Mouse (Mus musculus) kidney, postnatal 4 days (tissue): ENCODE results near the gene Olfr209.
"Not testable (repeated sequence)": the region's sequence is repeated elsewhere in the genome, so short reads cannot be mapped to it uniquely, and the experiment has no call there.

Experiments used
- DNase-seq, 2 experiments: peaks; one replicate each; pipeline ENCODE4 v3.0.0; 2021; ENCODE audit warnings: mixed read lengths in 2 of 2

Olfr209 gene

DNA sequence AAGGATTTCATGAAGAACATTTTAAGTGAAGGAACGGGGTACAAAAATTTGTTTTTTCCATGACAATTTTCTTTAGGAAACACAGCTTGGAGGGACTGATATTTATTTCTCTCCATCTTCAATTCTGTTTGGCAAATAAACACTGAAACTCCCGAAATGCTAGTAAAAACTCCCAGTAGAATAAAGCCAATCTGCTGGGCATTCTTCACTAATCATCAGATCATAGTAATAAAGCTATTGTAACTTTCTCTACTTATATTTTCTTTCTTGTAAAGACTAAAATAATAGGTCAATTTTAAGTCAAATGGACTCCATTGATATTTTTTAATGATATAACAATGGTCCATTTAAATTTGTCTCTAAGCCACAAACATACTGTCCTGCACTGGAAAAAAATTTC, at the start of gene Olfr209:
Olfr209 (minus strand) TSS at position 101 of the 400 bp plus-strand sequence.
- DNase-seq: no peak

DNA sequence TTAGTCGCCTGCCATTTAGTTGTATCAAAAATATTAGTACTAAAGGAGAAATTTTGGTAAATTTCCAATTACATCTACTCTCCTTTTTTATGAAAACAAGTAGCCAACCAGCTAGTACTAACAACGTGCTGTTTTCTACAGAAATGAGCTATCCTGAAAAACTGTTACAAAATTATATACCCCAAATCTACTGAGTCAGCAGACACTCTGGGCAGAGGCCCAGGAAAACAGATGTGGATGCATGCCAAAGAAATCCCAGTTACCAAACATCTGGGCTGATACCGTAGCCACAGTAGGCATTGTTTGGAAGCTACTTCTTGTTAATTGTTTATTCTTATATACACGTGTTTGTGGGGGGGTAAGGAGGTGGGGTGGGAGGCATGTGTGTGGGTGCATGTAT, 49.7 kb upstream of the Olfr209 start:
- no peak for DNase-seq

DNA sequence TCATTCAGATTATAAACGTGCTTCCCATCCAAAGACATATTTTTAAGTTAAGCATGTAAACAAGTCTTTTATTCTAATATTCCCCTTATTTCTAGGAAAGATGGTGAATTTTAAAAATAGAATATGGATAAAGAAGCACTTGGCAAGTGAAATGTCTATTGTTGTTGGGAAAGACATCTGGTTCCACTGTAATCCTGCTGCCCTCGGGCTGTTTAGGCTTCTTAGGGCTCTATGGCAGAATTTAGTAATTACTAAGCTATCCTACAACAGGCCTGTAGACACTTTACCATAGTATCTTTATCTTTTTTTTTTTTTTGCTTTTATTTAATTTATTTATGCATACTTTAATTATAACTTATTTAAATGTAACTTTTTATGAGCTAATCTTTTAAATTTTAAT, 46.0 kb upstream of the Olfr209 start:
- DNase-seq: no peak

DNA sequence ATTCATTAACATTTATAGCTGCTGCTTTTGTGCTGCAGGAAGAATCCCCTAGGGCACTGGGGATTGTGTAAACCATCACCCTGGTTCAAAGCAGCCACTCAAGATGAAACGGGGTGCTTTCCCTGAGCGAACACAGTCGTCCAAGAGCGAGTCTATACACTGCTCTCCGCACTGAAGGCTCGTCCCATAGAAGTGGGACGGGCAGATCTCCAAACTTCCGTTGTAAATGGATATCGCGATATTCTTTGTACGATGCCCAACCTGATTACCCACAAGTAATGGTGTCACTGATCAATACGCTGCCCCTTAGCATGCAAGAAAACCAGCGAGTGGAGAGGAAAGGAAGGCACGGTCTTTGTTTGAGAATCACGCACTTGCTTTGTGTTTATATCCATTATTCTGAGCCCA, 45.6 kb upstream of the Olfr209 start:
- no peak for DNase-seq

DNA sequence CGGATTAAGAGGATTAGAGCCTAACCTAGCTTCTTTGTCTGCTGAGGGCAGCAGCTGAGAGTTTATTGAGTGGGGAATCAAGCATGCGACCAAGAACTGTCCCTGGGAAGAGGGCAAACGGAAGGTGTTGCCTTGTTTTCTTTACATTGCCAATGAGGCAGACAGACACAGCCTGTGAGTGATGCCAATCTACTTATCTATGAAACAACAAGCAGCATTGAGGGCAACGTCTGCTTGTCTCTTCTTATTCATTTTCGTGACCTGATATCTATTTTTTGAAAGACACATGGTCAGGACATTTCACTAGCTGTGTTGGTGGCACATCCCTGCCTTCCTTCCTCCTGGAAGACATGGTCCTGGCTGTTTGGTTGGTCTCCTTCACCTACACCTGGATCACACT, 43.2 kb upstream of the Olfr209 start, which contains the start of gene Gabrr3:
Gabrr3 (plus strand) TSS at position 301 of the 400 bp plus-strand sequence.
- no peak for DNase-seq

DNA sequence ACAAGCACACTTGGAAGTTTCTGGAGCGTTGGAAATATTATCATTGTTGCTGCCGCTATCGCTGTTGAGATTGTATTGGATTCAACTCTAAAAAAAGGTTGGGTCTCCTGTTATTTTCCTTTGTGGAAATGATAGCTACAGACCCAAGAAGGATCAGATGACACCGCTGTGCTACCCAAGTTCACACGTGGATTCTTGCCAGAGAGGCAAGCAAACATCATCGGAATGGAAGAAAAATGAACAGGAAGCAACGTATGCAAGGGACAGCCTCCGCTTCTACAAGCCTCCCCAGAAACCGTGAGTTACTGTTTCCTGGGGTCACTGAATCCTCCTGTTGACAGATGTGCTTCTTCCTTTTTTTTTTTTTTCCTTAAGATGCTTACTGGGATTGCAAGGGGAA, 41.0 kb upstream of the Olfr209 start:
- DNase-seq: no peak

DNA sequence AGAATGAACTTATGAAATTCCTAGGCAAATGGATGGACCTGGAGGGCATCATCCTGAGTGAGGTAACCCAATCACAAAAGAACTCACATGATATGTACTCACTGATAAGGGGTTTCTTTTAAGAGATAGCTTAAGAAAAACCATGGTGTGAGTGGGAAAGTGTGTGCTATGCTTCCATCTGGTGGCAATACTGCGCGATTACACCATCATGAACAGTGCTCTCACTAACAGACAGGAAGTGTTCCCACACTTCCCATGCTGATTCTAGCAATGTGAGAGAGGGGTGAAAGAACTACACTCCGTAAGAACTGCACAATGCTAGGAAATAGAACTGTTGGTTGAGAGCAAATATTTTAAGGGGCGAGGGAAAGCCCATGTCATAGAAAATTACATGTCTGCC, 39.9 kb upstream of the Olfr209 start:
- peak; percentile 10 to 32 for DNase-seq

DNA sequence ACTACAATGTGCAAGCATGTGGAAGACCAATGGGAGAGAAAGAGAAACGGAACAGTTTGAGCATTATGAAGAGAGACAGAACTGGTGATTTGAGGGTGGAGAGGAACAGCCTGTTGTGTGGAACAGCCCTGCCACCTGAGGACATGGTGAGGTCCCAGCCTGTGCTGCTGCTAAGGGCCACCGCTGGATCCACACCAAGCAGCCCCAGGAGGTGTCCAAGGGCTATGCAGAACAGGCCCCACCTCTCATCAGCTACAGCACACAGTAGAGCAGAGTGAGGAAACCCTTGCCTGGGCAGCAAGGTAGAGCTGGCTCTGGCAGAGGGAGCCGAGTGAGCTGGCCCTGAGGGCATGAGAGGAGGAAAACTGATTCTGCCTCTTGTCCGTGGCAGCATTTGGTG, 38.2 kb upstream of the Olfr209 start:
- DNase-seq: no peak

DNA sequence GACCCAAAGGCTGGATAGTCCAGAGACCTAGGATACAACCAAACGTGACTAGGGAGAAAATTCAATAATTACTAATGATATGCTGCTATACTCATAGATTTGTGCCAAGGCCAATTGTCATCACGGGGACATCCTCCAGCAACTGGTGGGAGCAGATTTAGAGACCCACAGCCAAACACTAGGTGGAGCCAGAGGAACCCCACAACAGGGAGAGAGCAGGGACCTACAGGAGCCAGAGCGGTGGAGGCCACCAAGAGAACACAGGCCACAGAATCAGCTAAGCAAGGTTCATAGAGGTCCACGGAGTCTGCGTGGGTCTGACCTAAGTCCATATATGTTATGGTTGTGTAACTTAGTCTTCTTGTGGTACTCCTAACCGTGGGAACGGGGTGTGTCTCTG, 37.3 kb upstream of the Olfr209 start:
- peak; percentile 11 to 18 for DNase-seq

DNA sequence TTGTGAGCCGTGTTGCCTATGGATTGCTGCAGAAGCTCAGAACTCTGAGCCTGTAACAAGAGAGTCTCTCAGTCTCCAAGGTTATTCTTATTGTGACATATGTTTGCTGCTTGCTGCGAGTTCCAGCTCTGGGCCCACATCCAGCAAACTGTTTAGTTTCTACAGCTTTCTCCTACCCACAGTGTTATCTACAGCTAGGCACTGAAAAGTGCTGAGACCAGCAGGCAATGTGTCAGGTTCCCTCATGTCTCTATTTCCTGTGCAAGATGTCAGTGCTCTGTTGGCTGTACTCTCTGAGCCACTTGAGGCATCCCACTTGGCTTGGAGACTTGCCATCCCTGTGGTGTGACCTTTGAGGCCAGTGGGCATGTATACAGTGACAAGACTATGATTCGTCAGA, 29.5 kb upstream of the Olfr209 start:
- DNase-seq: no peak

DNA sequence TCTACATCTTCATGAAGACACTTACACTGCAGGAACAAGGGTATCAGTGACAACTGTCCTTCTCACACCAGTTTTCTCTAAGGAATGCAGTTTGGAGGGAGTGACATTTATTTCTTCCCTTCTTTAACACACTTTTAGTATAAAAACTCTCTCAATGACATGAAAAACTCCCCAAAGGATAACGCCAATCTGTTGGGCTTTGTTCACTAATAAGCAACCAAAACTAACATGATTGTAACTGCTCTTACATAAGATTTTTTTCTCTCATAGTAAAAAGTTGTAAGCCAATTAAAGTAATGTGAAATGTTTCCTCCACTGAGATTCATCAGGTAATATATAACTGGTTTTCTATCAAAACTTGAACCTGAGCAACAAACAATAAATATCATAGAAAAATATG, 14.6 kb downstream of the Olfr209 start, which contains the start of gene Olfr206:
Olfr206 (minus strand) TSS at position 101 of the 400 bp plus-strand sequence.
- DNase-seq: no peak

DNA sequence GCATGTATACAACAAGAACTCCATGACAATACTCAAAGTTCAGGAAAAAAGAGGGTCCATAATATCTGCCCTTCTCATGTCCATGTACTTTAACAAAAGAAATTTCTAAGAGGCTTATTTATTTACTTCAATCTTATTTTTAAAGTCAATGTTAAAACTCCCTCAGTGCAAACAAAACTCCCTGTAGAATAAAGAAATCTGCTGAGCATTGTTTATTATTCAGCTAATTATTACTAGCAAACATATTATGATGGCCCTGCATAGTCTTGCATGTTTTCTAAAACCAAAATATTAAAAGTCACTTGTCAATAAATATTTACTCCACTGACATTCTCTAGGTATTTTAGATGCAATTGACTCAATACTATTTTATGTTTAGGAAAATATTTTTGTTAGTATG, 32.8 kb downstream of the Olfr209 start, which contains the start of gene Olfr205:
Olfr205 (minus strand) TSS at position 101 of the 400 bp plus-strand sequence.
- DNase-seq: no peak

DNA sequence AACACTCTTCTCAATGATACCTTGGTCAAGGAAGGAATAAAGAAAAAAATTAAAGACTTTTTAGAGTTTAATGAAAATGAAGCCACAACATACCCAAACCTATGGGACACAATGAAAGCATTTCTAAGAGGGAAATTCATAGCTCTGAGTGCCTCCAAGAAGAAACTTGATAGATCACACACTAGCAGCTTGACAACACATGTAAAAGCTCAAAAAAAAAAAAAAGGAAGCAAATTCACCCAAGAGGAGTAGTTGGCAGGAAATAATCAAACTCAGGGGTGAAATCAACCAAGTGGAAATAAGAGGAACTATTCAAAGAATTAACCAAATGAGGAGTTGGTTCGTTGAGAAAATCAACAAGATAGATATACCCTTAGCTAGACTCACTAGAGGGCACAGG, 40.5 kb downstream of the Olfr209 start:
- not testable (repeated sequence) for DNase-seq

DNA sequence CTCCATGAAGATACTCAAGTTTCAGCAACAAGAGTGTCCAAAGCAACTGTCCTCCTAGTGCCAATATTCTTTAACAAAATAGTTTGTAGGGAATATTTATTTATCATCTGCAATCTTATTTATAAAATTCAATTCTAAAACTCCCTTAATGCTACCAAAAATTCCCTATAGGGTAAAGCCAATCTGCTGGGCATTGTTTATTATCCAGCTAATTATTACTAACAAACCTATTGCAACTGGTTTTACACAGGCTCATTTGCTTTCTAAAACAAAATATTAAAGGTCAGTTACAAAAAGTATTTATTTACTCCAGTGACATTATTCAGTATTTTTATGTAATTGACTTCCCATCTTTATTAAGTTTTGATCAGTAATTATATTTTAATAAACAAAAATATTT, 45.6 kb downstream of the Olfr209 start, which contains the start of gene Olfr204:
Olfr204 (minus strand) TSS at position 101 of the 400 bp plus-strand sequence.
- DNase-seq: no peak
